Mouse (Mus musculus) ES-E14 (cell line): ENCODE data around the gene Lmnb2. TPM values are rescaled to one million over a fixed set of nuclear protein-coding genes. Genes with fewer than 3 reads are reported as not detected.

ENCODE experiments used
- DNase-seq: peaks from one replicate; pipeline ENCODE4 v3.0.0-alpha.2; 2013; ENCODE audit warnings: low read depth, low spot score
- H3K27ac ChIP-seq: 2 replicates; pipeline ENCODE4 v1.5.1; 2012; ENCODE audit warnings: low read depth, mild to moderate bottlenecking, low read length, moderate library complexity, mixed read lengths; ENCODE audit not compliant: poor library complexity, insufficient read depth, severe bottlenecking
- H3K36me3 ChIP-seq: 2 replicates; pipeline ENCODE4 v1.6.1; 2012; ENCODE audit warnings: mild to moderate bottlenecking, low read length, moderate library complexity, mixed read lengths; ENCODE audit not compliant: control insufficient read depth, poor library complexity, insufficient read depth, severe bottlenecking
- H3K4me1 ChIP-seq, 2 experiments: fragments of 150-350 bp in 1 of 2; sonication (generic) in 1 of 2; 2 replicates each; pipeline ENCODE4 v1.6.1; 2012; ENCODE audit warnings: low read length in 2 of 2, mild to moderate bottlenecking in 1 of 2, mixed read lengths in 1 of 2; ENCODE audit not compliant: control insufficient read depth in 2 of 2, insufficient read depth in 2 of 2, poor library complexity in 1 of 2
- H3K4me3 ChIP-seq, 2 experiments: fragments of 150-350 bp in 1 of 2; sonication (generic) in 1 of 2; 2 replicates each; pipeline ENCODE4 v1.5.1; 2012; ENCODE audit warnings: low read length in 2 of 2, low read depth in 1 of 2, mild to moderate bottlenecking in 1 of 2, mixed read lengths in 1 of 2; ENCODE audit not compliant: insufficient read depth in 1 of 2, poor library complexity in 1 of 2, severe bottlenecking in 1 of 2
- H3K9ac ChIP-seq: 2 replicates; pipeline ENCODE4 v1.6.1; 2012; ENCODE audit warnings: low read depth, mild to moderate bottlenecking, low read length, mixed read lengths; ENCODE audit not compliant: poor library complexity, insufficient read depth, severe bottlenecking
- H3K9me3 ChIP-seq: fragments of 150-350 bp; sonication (generic); 2 replicates; pipeline ENCODE4 v1.6.1; 2012; ENCODE audit warnings: low read depth, mild to moderate bottlenecking, low read length; ENCODE audit not compliant: control insufficient read depth, insufficient read depth
- CHD2 ChIP-seq: IDR thresholded peaks from 2 replicates; pipeline ENCODE4 v1.6.1; 2014; ENCODE audit warnings: mild to moderate bottlenecking, low read depth, low read length, inconsistent platforms
- HCFC1 ChIP-seq: IDR thresholded peaks from 2 replicates; pipeline ENCODE4 v1.6.1; 2012; ENCODE audit warnings: low read length, inconsistent platforms, borderline replicate concordance; ENCODE audit not compliant: insufficient read depth
- MAFK ChIP-seq: IDR thresholded peaks from 2 replicates; pipeline ENCODE4 v1.6.1; 2014; ENCODE audit warnings: mild to moderate bottlenecking, low read depth, low read length, inconsistent platforms; ENCODE audit not compliant: insufficient read depth
- ZC3H11A ChIP-seq: IDR thresholded peaks from 2 replicates; pipeline ENCODE4 v1.6.1; 2012; ENCODE audit warnings: low read depth, mild to moderate bottlenecking, inconsistent platforms, low read length, borderline replicate concordance
- ZNF384 ChIP-seq: IDR thresholded peaks from 2 replicates; pipeline ENCODE4 v1.6.1; 2012; ENCODE audit warnings: low read depth, low read length, inconsistent platforms
- in situ Hi-C, 2 experiments: fragments of 600-800 bp; cut with MboI; formaldehyde crosslinking; loops; one replicate each; pipeline ENCODE4 v1.15.1; 2025; ENCODE audit warnings: low sequenced_read_pairs in 2 of 2, inconsistent platforms in 1 of 2; ENCODE audit not compliant: unreplicated experiment in 2 of 2
- total RNA-seq: library from RNA; depleted of rRNA; stranded (reverse); fragments of 300-350 nt; gene quantifications from 2 replicates; pipeline ENCODE4 v1.2.3, GENCODE M21; 2012

Lmnb2 gene
- total RNA-seq, 1 experiment = 66.5 TPM

DNA sequence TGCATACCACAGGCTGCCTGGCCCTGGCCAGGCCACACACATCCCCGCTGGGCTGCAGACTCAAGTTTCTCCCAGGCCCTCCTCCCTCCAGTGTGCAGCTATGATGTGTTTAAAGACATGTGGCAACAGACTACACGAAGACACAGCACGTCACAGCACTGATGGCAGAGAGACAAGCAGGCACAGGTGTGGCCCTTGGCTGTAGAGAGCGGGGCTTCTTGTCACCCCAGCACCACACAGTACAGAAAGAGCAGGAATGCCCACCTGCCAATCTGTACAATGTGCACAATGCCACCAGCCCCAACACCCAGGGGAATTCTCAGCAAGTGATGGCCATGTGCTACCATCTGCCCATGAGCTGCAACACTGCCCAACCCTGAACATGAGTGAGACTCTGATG is 6.7 kb downstream of the Lmnb2 start:
- Histone ChIP-seq H3K27ac (no peak overlapping the region), H3K9ac (no peak overlapping the region), H3K9me3 (no peaks in the 10 kb centered on the region), H3K4me3 (no peak overlapping the region), H3K4me1 (no peaks in the 10 kb centered on the region), H3K36me3 (peaks cover 63% of the 10 kb centered on the region)
- in situ Hi-C loops = no loop called here
- no peak for DNase-seq
- TF ChIP-seq ZC3H11A = no peak
- TF ChIP-seq ZNF384 = no peak
- TF ChIP-seq CHD2 = no peak
- no peak for TF ChIP-seq HCFC1
- TF ChIP-seq MAFK = no peak

DNA sequence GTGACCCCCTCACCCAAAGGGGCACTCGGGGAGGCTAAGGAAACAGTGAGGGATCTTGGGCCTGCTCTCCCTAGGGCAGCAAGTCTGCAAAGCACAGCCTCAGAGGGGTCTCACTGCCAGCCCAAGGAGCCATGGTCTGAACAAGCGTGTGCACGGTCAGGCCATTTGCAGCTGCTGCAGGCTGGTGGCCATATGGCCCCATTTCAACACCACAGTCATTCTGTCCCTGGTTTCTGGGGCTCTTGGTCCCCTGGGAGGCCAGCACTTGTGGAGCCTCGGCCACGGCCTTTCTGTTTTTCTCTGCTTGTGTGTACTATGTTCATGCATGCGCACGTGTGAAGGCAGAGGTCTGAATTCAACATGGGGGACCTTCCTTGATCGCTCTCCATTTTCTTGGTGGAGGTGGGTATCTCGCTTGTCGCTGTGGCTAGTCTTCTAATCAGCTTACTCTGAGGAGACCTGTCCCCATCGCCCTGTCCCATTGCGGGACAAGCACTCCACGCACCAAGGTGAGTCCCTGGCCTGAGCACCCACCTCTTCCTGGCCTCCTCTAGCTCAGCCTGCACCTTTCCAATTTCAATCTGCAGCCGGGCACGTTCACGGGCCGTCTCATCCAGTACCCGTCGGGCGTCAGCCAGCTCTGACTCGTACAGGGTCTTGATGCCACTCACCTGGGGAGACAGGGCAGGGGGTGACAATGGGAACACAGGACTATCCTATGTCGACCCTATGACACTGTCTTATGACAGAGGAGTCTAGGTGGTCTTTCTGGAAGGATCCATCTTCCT is 8.5 kb downstream of the Lmnb2 start:
- Histone ChIP-seq H3K27ac (no peak overlapping the region), H3K9me3 (no peaks in the 10 kb centered on the region), H3K36me3 (peaks cover 63% of the 10 kb centered on the region), H3K4me3 (no peak overlapping the region), H3K4me1 (peaks cover 0 to 1% of the 10 kb centered on the region in 2 experiments; a peak in 1 of 4 replicates), H3K9ac (no peak overlapping the region)
- DNase-seq = no peak
- in situ Hi-C loops = no loop called here
- TF ChIP-seq HCFC1 (no peak), ZNF384 (no peak), MAFK (no peak), CHD2 (no peak), ZC3H11A (no peak)

DNA sequence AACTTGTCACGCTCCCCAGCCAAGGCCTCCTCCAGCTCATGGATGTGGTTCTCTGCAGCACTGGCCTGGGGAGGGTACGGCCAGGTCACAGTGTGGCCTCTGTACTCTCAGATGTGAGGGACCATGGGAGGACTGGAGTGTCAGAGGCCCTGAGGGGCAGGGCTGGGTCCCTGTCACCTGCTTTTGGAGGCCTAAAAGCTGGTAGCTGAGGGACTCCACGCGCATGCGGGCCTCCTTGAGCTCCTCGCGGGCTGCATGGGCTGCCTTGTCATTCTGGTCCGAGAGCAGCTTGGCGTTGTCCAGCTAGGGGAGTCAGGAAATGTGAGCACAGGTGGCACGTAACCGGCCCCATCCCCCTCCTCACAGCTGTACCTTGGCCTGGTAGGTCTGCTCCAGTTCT is 13.3 kb downstream of the Lmnb2 start:
- in situ Hi-C loops = no loop called here
- Histone ChIP-seq H3K9me3 (no peaks in the 10 kb centered on the region), H3K4me3 (no peak overlapping the region), H3K4me1 (peaks cover 0 to 8% of the 10 kb centered on the region in 2 experiments; a peak in 1 of 4 replicates), H3K36me3 (peaks cover 54% of the 10 kb centered on the region), H3K27ac (no peak overlapping the region), H3K9ac (no peak overlapping the region)
- DNase-seq = no peak
- no peak for TF ChIP-seq ZNF384

DNA sequence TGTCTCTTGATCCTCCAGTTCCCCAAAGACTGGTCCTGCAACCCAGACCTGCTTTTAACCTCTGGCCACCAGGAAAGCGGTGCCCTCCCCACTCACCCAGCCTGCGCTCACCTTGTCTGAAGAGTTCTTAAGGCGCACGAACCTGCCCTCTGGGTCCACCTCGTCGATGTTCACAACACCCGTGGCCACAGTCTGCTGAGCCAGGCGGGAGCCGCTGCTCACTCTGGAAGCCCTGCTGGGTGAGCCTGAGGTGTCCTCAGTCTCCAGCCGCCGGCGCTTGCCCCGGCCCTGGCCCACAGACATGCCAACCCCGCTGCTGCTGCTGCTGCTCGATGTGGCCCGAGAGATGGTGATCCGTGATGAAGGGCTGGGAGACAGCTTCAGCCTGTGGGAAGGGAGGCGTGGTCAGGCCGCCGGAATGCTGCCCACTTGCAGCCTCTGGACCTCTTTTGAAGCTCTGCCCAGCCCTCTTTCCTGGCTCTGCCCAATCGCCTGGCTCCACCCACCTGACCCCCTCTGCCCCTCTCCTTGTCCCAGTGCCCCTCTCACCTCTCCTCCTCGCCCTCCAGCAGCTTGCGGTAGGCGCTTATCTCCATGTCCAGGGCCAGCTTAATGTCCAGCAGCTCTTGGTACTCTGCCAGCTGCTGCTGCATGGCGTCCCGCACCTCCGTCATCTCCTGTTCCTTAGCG is 13.9 kb downstream of the Lmnb2 start:
- no peak for DNase-seq
- Histone ChIP-seq H3K4me1 (peaks cover 0 to 12% of the 10 kb centered on the region in 2 experiments; a peak in 1 of 4 replicates), H3K9ac (no peak overlapping the region)

More for the DNA sequence above, 13.9 kb downstream of the Lmnb2 start:
- no peak overlapping the region for H3K27ac ChIP-seq
- no peak for TF ChIP-seq ZC3H11A
- TF ChIP-seq CHD2 = no peak
- no peak for TF ChIP-seq HCFC1
- TF ChIP-seq ZNF384 = no peak
- TF ChIP-seq MAFK = no peak
- in situ Hi-C loops = no loop called here
- H3K9me3 ChIP-seq = no peaks in the 10 kb centered on the region
- peaks cover 54% of the 10 kb centered on the region for H3K36me3 ChIP-seq
- H3K4me3 ChIP-seq = peak overlapping the region in 1 of 2 experiments; percentile 12; a peak in 1 of 4 replicates
